Mouse (Mus musculus): ENCODE data around the gene Nup210l. TPM values are rescaled to one million over a fixed set of nuclear protein-coding genes. Genes with fewer than 3 reads are reported as not detected.
"Not testable (repeated sequence)": the region's sequence is repeated elsewhere in the genome, so short reads cannot be mapped to it uniquely, and the experiment has no call there.

The Nup210l gene
- total RNA-seq, 1 experiment from 2014 or later, result 0.19 TPM

DNA sequence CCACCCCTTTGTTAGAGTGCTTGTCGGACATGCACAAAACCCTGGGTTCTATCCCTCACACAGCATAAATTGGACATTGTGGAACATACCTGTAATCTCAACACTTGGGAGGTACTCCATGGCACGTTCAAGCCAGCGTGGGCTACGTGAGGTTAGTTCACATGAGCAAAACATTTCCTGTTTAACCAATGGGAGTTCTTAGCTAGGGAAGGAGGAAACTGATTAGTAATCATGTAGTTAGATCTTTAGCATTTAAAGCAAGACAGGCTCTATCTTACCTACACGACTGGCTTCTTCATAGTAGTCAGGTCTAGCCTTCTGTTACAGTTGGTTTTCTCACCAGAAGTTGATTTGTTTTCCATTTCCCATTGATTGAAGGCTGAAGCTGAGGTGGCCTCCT is 17.9 kb upstream of the Nup210l start:
- ATAC-seq (replicated peaks; ENCODE audit: insufficient number of reproducible peaks, low FRiP score, low TSS enrichment, poor library complexity, severe bottlenecking), result no peak

GRCm38 (mm10) chr3:90088617-90089016 is 15.3 kb upstream of the Nup210l start:
- ATAC-seq (replicated peaks; ENCODE audit: insufficient number of reproducible peaks, low FRiP score, low TSS enrichment, poor library complexity, severe bottlenecking), result no peak

GRCm38 (mm10) chr3:90090892-90091291 is 13.0 kb upstream of the Nup210l start:
- no peak for ATAC-seq (replicated peaks; ENCODE audit: insufficient number of reproducible peaks, low FRiP score, low TSS enrichment, poor library complexity, severe bottlenecking)

DNA sequence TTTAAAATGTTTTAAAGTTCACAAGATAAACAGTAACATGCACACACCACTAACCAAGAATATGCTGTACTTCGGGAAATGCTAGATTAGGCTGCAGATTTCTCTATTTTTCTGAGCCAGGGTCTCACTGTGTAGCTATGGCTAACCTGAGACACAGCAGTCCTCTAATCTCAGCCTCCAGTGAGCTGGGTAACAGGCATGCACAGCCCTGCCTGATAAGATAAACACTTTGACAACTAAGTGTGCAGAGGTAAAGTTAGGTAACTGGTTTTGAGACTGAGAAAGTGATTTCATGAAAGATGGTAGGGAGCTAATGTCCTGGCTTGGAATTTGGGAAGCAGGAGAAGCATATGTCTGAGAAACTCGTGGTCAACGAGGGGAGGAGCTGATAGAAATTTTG is 9.5 kb upstream of the Nup210l start:
- ATAC-seq (replicated peaks; ENCODE audit: insufficient number of reproducible peaks, low FRiP score, low TSS enrichment, poor library complexity, severe bottlenecking), result no peak

- ATAC-seq (replicated peaks; ENCODE audit: insufficient number of reproducible peaks, low FRiP score, low TSS enrichment, poor library complexity, severe bottlenecking), result no peak
Measured at GRCm38 (mm10) chr3:90097928-90098327, 6.0 kb upstream of the Nup210l start.

- ATAC-seq (replicated peaks; ENCODE audit: insufficient number of reproducible peaks, low FRiP score, low TSS enrichment, poor library complexity, severe bottlenecking), result no peak
Measured at GRCm38 (mm10) chr3:90101010-90101409, 2.9 kb upstream of the Nup210l start.

GRCm38 (mm10) chr3:90101673-90102072 is 2.3 kb upstream of the Nup210l start:
- ATAC-seq (replicated peaks; ENCODE audit: insufficient number of reproducible peaks, low FRiP score, low TSS enrichment, poor library complexity, severe bottlenecking), result no peak

DNA sequence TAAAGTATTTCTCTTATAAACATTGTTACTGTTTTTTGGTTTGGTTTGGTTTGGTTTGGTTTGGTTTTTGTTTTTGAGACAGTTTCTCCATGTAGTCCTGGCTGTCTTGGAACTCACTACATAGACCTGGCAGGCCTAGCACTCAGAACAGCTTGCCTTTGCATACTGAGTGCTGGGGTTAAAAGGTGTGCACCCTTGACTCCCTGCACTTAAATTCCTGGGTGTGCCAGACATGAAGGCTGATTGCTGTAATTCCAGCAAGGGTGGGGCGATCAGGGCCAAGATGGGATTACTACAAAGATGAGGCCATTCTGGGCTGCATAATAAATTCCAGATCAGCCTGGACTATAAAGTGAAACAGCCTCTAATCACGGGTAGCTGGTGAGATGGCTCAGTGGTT is 1.7 kb upstream of the Nup210l start:
- no peak for ATAC-seq (replicated peaks; ENCODE audit: insufficient number of reproducible peaks, low FRiP score, low TSS enrichment, poor library complexity, severe bottlenecking)

- no peak for ATAC-seq (replicated peaks; ENCODE audit: insufficient number of reproducible peaks, low FRiP score, low TSS enrichment, poor library complexity, severe bottlenecking)
Measured at GRCm38 (mm10) chr3:90103176-90103575, 756 bp upstream of the Nup210l start.

DNA sequence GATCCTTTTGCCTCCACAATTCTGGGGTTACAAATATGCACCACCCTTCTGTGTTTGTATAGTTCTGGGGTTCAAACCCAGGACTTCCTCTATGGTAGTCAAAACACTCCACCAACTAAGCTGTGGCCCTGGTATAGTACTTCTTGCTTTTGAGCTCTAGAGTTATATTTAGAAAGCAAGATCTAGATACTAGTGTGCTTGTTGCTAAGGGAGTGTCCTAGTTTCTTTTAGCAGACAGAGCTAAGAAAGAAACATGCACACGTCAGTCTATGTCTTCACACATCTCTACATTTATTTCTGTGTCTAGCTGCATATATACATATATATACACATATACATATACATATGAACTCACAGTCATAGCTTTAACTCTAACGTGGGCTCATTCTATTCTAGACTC is 7.8 kb downstream of the Nup210l start:
- peak; percentile 78; the same call in 1 of the 2 replicates for ATAC-seq (replicated peaks; ENCODE audit: insufficient number of reproducible peaks, low FRiP score, low TSS enrichment, poor library complexity, severe bottlenecking)

GRCm38 (mm10) chr3:90114342-90114741 is 10.4 kb downstream of the Nup210l start:
- no peak for ATAC-seq (replicated peaks; ENCODE audit: insufficient number of reproducible peaks, low FRiP score, low TSS enrichment, poor library complexity, severe bottlenecking)

- no peak for ATAC-seq (replicated peaks; ENCODE audit: insufficient number of reproducible peaks, low FRiP score, low TSS enrichment, poor library complexity, severe bottlenecking)
Measured at GRCm38 (mm10) chr3:90115526-90115925, 11.6 kb downstream of the Nup210l start.

GRCm38 (mm10) chr3:90118132-90118790 is 14.3 kb downstream of the Nup210l start:
- ATAC-seq (replicated peaks; ENCODE audit: insufficient number of reproducible peaks, low FRiP score, low TSS enrichment, poor library complexity, severe bottlenecking), result no peak

DNA sequence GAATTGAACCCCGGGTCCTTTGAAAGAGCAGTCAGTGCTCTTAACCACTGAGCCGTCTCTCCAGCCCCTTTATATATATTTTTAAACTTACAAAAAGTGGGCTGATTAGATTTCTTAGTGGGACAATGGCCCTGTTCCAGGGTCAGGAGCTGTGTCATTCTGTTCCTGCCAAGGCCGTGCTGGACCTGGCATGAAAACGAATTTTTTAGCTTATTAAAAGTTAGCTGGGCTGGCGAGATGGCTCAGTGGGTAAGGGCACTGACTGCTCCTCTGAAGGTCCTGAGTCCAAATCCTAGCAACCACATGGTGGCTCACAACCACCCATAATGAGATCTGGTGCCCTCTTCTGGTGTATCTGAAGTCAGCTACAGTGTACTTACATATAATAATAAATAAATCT is 18.1 kb downstream of the Nup210l start:
- not testable (repeated sequence) for ATAC-seq (replicated peaks; ENCODE audit: insufficient number of reproducible peaks, low FRiP score, low TSS enrichment, poor library complexity, severe bottlenecking)

GRCm38 (mm10) chr3:90125710-90126109 is 21.8 kb downstream of the Nup210l start:
- peak; percentile 80 for ATAC-seq (replicated peaks; ENCODE audit: insufficient number of reproducible peaks, low FRiP score, low TSS enrichment, poor library complexity, severe bottlenecking)

GRCm38 (mm10) chr3:90127881-90128280 is 23.9 kb downstream of the Nup210l start:
- no peak for ATAC-seq (replicated peaks; ENCODE audit: insufficient number of reproducible peaks, low FRiP score, low TSS enrichment, poor library complexity, severe bottlenecking)

DNA sequence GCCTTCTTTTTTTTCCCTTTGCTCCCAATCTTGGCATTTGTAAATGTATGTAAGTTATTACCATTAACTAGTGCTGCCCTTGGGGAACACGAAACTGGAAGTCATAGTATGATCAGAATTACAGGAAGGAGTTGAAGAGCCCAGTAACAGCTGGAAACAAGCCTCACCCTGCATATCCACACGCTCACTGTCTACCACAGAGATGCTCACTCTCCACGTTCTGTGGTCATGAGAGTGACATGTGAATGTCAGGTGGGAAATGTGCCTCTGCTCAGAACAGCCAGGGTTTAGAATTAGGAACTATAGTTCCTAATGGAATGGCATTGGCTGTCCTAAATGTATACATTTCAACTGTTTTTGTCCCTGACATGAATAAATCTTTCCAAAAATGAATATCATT is 28.8 kb downstream of the Nup210l start:
- ATAC-seq (replicated peaks; ENCODE audit: insufficient number of reproducible peaks, low FRiP score, low TSS enrichment, poor library complexity, severe bottlenecking), result no peak

DNA sequence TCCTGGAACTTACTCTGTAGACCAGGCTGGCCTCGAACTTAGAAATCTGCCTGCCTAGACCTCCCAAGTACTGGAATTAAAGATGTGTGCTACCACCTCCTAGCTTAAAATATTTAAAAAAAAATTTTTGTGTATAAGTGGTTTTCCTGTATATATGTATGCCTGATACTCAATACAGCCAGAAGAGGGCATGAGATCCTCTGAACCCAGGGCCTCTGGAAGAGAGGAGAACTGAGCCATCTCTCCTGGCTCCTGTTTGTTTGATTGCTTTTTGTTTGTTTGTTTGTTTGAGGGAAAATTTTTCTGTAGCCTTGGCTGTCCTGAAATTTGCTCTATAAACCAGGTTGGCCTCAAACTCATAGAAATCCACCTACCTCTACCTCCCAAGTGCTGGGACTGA is 29.4 kb downstream of the Nup210l start:
- ATAC-seq (replicated peaks; ENCODE audit: insufficient number of reproducible peaks, low FRiP score, low TSS enrichment, poor library complexity, severe bottlenecking), result no peak

GRCm38 (mm10) chr3:90134483-90134882 is 30.6 kb downstream of the Nup210l start:
- no peak for ATAC-seq (replicated peaks; ENCODE audit: insufficient number of reproducible peaks, low FRiP score, low TSS enrichment, poor library complexity, severe bottlenecking)

- no peak for ATAC-seq (replicated peaks; ENCODE audit: insufficient number of reproducible peaks, low FRiP score, low TSS enrichment, poor library complexity, severe bottlenecking)
Measured at GRCm38 (mm10) chr3:90134993-90135392, 31.1 kb downstream of the Nup210l start.

DNA sequence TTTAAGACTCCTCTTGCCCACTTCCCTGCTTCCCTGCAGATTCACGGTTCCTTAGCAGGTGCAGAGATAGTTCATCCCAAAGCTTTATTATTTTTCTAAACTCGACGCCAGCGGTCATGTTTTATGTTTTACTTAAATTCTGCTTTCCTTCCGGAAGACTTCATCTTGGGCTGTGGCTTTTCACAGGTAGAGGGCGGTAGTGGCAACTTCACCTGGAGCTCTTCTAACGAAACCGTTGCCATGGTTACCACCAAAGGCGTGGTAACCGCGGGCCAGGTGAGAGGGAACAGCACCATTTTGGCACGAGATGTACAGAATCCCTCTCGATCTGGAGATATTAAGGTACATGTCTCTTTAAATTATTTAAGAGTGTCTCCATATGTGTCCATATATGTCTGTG is 32.7 kb downstream of the Nup210l start:
- ATAC-seq (replicated peaks; ENCODE audit: insufficient number of reproducible peaks, low FRiP score, low TSS enrichment, poor library complexity, severe bottlenecking), result no peak

Measured in monocyte, adult 5-6 weeks (primary cell).